ENCODE assay signal across 32 mouse cellular contexts in genomic region chr9:22627912-22628311, GRCm38 (mm10).
"Had no signal": no experiment of that assay in that cellular context is flagged by ENCODE, and none has a peak within 500 bp of the region (broad histone marks: within the 10 kb centered on the region; RNA-seq: fewer than 3 reads in every experiment).

No protein-coding gene starts in this region.

- H3K9ac ChIP-seq: heart, embryonic 12.5 days; heart, embryonic 13.5 days; heart, embryonic 15.5 days; hindbrain, embryonic 12.5 days; hindbrain, embryonic 13.5 days; hindbrain, embryonic 14.5 days; hindbrain, embryonic 15.5 days; intestine, embryonic 15.5 days had no signal

- H3K4me3 ChIP-seq: heart, adult 2 months; heart, embryonic 10.5 days; heart, embryonic 12.5 days; heart, embryonic 13.5 days; heart, embryonic 15.5 days; hindbrain, embryonic 10.5 days; hindbrain, embryonic 12.5 days; hindbrain, embryonic 13.5 days; hindbrain, embryonic 15.5 days; intestine, embryonic 15.5 days; layer of hippocampus, adult 2 months; left cerebral cortex, adult 2 months had no signal

- H3K4me1 ChIP-seq: heart, embryonic 15.5 days; hindbrain, embryonic 10.5 days; hindbrain, embryonic 12.5 days; hindbrain, embryonic 13.5 days; hindbrain, embryonic 15.5 days; intestine, embryonic 15.5 days had no signal

- ATAC-seq: hindbrain, embryonic 16.5 days; hindbrain, postnatal 0 days; inflammation-experienced regulatory T-cells, adult 6 months; intestine, embryonic 15.5 days; intestine, embryonic 16.5 days; intestine, postnatal 0 days had no signal

- DNase-seq: heart, adult 2 months; heart, postnatal 10 days; heart, postnatal 14 days; heart, postnatal 36 days; heart, postnatal 4 days; kidney, adult 11 months; kidney, adult 18-20 months; kidney, adult 9 months; kidney, postnatal 14 days; kidney, postnatal 25 days; kidney, postnatal 36 days; kidney, postnatal 4 days; layer of hippocampus, adult 9-11 months; layer of hippocampus, postnatal 36 days had no signal

- H3K4me2 ChIP-seq: heart, embryonic 11.5 days; heart, embryonic 12.5 days; heart, embryonic 13.5 days; heart, embryonic 15.5 days; hindbrain, embryonic 12.5 days; hindbrain, embryonic 13.5 days; hindbrain, embryonic 14.5 days; hindbrain, embryonic 15.5 days; intestine, embryonic 15.5 days had no signal

- H3K27me3 ChIP-seq: heart, embryonic 12.5 days; heart, embryonic 13.5 days; heart, embryonic 15.5 days; hindbrain, embryonic 12.5 days; hindbrain, embryonic 13.5 days; hindbrain, embryonic 15.5 days; intestine, embryonic 15.5 days had no signal

- H3K27ac ChIP-seq: heart, adult 2 months; heart, embryonic 10.5 days; heart, embryonic 13.5 days; heart, embryonic 15.5 days; hindbrain, embryonic 10.5 days; hindbrain, embryonic 12.5 days; hindbrain, embryonic 13.5 days; hindbrain, embryonic 14.5 days; hindbrain, embryonic 15.5 days; hindbrain, postnatal 0 days; intestine, embryonic 15.5 days; layer of hippocampus, adult 2 months; left cerebral cortex, adult 2 months had no signal

- H3K9me3 ChIP-seq: heart, embryonic 10.5 days; heart, embryonic 12.5 days; heart, embryonic 13.5 days; heart, embryonic 15.5 days; hindbrain, embryonic 10.5 days; hindbrain, embryonic 12.5 days; hindbrain, embryonic 13.5 days; hindbrain, embryonic 15.5 days; intestine, embryonic 15.5 days had no signal

- H3K36me3 ChIP-seq: heart, embryonic 10.5 days; heart, embryonic 12.5 days; heart, embryonic 13.5 days; heart, embryonic 15.5 days; hindbrain, embryonic 10.5 days; hindbrain, embryonic 12.5 days; hindbrain, embryonic 13.5 days; hindbrain, embryonic 15.5 days; intestine, embryonic 15.5 days had no signal
